Mouse (Mus musculus) frontal cortex, postnatal 25 days (tissue): ENCODE measurements around the gene Tmem128.
A peak's percentile ranks its signal among the peaks of the same experiment; 100 is the strongest.

Experiments used
- DNase-seq, 2 experiments: peaks; one replicate each; pipeline ENCODE4 v3.0.0; 2022; ENCODE audit warnings: low spot score in 2 of 2

The Tmem128 gene

DNA sequence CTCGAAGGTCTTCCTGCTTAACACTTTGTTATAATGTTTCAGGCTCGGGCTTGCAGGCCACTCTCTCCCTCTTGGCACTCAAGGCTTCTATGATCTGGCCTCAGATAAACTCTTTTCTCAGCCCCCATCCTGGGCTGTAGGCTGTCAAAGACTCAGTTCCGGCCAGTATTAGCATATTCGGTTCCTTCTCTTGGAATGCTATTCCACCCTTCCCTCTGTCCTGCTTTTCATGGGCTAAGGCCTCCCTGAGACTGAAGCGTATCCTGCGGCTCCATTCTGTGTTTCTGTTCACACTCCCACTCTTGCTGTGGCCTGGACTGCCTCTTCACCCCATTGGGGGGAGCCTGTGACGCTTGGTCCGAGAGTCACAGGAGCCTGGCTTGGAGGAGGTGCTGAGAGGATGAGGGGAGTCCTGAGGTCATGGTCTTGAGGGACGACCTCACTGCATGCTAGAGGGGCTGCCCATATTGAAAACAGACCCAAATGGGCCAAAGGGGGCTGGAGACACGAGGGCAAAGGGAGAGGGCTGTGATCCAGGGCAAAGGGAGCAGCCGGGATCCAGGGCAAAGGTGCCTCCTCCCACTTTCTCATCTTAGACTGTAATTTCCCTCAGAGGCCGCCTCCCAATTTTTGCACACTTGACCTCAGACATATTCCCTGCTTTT lies 18.1 kb downstream of the Tmem128 start:
- no peak for DNase-seq

DNA sequence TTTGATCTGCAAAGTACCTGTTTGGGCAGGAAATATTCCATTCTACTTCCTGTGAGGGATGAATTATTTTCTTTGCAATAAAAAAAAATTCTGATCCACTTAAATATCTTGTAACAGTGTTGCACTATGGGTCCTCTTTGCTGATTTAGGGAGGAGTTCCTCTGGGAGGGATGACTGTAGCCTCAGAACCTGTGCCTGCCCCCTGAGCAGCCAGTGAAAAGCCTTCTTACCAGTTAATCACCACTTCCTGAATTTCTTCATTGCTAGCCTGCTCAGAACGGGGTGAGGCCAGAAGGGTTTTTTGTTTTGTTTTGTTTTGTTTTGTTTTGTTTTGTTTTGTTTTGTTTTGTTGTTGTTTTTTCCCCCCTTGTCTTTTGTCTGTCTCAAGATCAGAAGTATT lies 20.1 kb downstream of the Tmem128 start:
- DNase-seq: no peak

DNA sequence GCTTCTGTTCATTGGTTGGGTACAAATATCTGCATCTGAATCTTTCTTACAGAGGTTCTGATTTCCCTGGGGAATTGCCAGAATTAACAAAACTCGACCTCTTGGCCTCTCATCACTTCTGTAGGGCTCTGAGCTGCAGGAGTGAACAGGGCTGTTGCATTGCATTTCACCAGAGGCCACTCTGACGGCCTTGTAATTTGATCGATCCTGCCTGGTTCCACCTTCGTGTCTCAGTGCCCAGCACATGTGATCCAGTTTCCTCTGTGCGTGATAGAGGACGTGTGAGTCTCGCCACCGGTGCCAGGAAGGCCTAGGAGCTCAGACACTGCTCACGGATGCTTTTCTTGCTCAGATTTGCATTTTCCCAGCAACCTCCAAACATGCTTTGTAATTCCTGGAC lies 25.7 kb downstream of the Tmem128 start:
- no peak for DNase-seq

DNA sequence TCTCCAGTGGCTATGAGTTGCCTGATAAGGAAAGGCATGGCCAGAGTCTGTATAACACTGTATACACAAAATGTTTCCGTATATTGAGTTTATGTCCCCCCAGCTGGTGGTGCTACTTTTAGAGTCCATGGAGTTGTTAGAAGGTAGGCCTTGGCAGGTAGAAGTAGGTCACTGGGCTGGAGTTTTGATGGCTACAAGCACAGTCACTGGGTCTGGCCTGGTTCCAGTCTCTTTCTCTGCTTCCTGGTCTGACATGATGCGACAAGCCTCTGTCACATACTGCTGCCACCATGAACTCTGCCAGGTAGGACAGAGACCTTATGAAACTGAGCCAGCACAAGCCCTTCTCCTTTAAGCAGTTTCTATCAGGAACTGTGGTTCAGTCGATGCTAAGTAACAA lies 28.5 kb downstream of the Tmem128 start:
- DNase-seq: no peak

DNA sequence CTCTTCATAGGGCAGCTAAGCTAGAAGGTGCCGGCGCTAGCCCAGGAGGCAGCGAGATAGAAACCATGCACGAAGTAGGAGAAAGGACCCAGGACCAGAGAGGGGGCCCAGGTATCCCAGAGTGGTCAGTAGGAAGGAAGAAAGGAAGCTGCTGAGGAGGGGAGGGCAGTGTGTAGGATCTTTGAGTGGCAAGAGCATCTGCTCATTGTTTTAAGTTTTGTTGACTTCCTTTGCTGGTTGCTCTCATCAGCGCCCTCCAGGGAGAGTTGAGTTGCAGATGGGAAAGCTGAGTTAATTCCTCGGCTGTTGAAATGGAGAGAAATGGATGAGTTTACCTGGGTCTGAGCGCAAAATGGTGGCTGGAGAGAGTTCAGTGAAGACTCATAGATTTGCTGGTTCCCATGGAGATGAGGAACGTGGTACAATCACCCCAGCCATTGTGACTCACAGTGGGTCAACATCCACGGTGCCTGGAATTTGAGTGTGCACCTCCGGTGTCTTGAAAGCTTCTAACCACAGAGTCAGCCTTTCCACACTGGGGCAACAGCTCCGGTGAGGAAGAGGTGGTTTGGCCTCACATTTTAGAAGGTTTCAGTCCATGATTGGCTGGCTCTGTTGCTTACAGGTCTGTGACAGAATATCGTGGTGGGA lies 41.9 kb downstream of the Tmem128 start:
- no peak for DNase-seq

DNA sequence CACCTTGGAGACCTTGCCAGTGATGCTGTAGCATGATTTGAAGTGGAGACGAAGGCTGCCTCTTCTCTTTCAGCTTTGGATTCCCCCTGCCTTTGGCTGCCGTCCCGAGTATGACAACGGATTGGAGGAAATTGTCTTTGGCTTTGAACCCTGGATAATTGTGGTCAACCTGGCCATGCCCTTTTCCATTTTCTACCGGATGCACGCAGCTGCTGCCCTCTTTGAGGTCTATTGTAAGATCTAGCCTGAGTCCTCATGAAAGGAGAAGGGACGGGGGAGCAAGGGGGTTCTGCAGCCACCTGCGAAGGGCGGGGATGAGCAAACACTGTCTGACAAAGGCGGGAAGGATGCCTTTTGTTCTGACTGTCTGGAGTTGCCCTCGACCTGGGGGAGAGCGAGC lies 42.7 kb downstream of the Tmem128 start:
- no peak for DNase-seq

DNA sequence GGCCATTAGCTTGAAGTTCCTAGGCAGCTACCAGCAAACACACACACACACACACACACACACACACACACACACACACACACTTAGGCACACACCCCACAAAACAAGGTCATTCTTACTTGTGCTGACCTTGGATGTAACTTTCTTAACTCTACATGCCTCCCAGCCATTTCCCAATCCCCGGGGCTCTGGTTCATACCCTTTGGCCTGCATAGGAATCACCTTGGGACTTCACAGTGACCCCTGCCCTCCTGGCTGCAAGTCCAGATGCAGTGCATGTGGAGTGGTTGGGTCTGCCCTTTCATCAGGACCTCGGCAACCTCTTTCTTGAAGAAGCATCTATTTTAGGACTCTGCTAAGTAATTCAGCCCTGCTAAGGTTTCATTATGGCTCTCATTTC lies 45.3 kb downstream of the Tmem128 start:
- DNase-seq: no peak

DNA sequence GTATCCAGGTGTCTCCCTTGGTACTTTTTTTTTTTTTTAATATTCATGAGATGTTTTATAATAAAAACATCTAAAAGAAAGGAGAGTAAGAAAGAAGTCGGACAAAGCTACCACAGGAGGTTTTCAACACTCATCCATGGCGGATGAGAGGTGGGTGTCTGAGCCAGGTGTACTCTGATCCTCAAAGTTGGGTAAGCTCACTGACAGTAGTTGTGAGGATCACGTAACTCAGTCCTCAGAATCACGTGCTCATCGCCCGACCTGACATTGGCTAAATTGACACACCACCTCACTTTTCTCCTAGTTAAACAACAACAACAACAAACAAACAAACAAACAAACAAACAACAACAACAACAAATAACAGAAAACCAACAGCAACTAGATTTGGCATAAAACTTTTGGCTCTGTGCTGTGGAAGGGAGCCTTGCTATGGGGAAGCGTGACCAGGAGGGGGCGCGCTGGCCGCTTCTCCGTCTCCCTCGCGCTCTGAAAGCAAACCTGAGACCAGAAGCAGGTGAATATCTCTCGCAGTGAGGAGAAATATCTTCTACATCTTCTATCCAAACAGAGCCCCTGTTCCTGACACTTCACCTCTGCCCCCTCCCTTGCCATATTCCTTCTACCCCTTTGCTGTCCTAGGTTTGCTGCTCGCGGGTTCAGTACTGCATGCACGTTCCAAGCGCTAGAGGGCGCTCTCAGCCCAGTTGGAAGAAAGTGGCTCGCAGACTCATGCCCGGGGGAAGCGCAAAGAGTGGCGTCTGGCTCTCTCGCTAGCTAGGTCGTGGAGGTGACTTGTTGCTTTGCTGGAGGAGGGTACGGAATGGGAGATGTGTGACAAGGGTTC lies 47.5 kb downstream of the Tmem128 start:
- peak; percentile 92 to 93 for DNase-seq

DNA sequence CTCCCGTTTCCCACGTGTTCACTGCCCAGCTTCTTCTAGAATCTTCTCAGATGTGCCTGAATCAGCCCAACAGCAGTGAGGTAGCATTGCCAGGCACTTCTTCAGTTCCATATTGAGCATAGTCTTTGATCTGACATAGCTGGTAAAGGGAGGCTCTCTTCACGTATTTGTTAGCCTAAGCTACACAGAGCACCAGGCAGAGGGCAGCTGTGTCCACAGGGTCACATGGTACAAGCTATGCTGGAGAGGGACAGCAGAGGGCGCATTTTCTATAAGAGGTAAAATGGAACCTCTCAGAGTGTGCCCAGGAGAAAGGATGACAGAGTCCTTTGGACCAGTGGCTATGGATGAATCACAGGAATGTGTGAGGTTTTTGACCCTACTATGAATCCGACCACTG lies 48.9 kb downstream of the Tmem128 start:
- peak; percentile 42 to 50 for DNase-seq

DNA sequence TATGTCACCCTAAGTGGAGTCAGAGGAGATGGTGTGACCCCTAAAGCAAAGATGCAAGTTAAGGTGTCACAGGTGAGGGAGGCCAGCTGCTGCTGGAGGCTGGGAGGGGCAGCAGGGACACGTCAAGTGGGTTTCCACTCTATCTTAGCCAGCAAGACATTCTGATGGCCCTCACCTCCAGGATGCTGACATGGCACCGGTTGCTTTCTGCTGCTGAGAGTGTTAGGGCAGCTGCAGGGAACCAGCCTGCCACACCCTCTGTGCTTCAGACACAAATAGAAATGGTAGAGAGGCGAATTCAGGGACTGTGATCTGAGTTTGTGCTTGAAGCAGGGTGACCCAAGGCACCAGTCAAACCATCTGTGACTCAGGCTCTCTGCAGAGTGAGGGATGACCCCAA lies 49.8 kb downstream of the Tmem128 start:
- no peak for DNase-seq
